Mouse (Mus musculus): Measurements from ENCODE around the gene Gm28729. TPM values are rescaled to one million over a fixed set of nuclear protein-coding genes. Genes with fewer than 3 reads are reported as not detected.
A peak's percentile ranks its signal among the peaks of the same experiment; 100 is the strongest.
"Not testable (repeated sequence)": the region's sequence is repeated elsewhere in the genome, so short reads cannot be mapped to it uniquely, and the experiment has no call there.

Gm28729 gene
- polyA plus RNA-seq, 1 experiment from 2014 or later, result 0.28 TPM

DNA sequence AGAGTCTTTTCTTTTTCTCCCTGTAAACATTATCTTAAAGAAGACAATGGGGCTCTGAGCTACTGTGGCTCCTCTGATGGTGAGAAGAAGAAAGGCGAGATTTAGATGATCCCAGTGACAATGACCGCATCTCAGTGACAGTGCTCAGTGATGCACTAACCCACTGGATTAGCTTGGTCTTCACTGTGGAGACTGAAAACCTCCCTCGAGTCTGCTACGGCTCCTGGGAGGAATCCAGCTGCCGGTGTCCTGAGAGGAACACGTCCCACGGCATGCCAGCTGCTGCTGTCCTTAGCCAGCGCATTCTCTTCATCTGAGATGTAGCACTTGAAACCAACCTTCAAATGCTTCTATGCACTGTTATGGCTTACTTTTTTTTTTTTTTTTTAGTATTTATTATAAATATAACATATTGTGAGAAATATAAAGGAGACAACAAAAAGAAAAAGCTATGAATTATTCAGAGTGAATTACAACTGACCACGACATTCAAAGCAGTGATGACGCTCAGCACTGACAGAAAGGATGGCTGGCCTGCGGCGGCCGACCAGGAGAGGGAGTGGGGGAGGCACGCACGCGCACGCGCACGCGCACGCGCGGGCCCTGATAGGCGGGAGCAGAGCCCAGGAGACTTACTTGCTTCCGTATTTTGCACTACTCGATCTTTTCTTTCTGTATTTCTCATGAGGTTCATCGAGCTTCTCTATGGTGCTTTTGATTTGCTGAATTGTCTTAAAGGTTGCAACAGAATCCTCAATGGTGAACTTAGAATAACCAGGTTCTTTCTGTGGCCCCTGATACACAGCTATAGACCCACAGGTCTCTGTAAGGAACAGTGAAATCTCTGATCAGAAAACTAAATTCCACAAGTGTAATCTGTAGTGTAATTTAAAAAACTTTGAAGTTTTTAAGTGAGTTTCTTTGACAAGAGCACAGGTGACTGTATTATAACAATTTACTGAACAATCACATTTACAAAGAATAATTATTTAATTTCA lies 18.9 kb upstream of the Gm28729 start:
- peaks cover 25% of the 10 kb centered on the region for H3K36me3 ChIP-seq (ENCODE audit: control insufficient read depth, insufficient read depth, low read length)
- peak overlapping the region; percentile 5; the same call in 1 of the 2 replicates for H3K4me3 ChIP-seq (ENCODE audit: low read depth, low read length)
- peak overlapping the region; percentile 47 for H3K4me2 ChIP-seq (ENCODE audit: low read length)
- H3K4me1 ChIP-seq (ENCODE audit: control insufficient read depth, insufficient read depth, low read length), result no peaks in the 10 kb centered on the region; the same call in 1 of the 2 replicates
- peak overlapping the region; percentile 22; the same call in 1 of the 2 replicates for H3K9ac ChIP-seq (ENCODE audit: low read length)
- H3K27me3 ChIP-seq (replicated peaks; ENCODE audit: control insufficient read depth, insufficient read depth, low read length), result no peaks in the 10 kb centered on the region
- WGBS, result 32% methylated on average over 27 of the region's 27 CpGs
- no peaks in the 10 kb centered on the region for H3K9me3 ChIP-seq (replicated peaks; ENCODE audit: control insufficient read depth, low read length)
- ATAC-seq (peak; percentile 92), DNase-seq (ENCODE audit: low spot score) (peak; percentile 77)
- peak overlapping the region; percentile 52; the same call in 1 of the 2 replicates for H3K27ac ChIP-seq (ENCODE audit: low read depth, low read length)

DNA sequence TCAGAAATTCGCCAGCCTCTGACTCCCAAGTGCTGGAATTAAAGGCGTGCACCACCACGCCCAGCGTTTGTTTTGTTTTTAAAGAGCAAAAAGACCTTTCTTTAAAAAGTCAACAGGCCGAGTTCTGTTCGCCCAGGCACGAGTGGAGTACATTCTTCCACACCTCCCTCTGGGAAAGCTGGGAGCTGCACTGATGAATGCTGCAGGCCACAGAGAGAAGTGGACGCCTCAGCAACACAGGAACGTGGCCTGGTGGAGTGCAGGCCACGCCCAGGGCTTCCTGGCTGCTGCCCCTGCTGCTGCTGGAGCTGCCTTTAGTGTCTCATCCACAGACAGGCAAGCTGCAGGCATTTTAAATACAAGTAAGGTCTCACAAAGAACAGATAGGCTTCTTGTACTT lies 13.9 kb upstream of the Gm28729 start:
- Histone ChIP-seq H3K9ac (ENCODE audit: low read length) (no peak overlapping the region), H3K4me3 (ENCODE audit: low read depth, low read length) (no peak overlapping the region), H3K27me3 (replicated peaks; ENCODE audit: control insufficient read depth, insufficient read depth, low read length) (no peaks in the 10 kb centered on the region), H3K27ac (ENCODE audit: low read depth, low read length) (no peak overlapping the region), H3K36me3 (ENCODE audit: control insufficient read depth, insufficient read depth, low read length) (peaks cover 11% of the 10 kb centered on the region), H3K9me3 (replicated peaks; ENCODE audit: control insufficient read depth, low read length) (no peaks in the 10 kb centered on the region), H3K4me1 (ENCODE audit: control insufficient read depth, insufficient read depth, low read length) (peaks cover 6% of the 10 kb centered on the region), H3K4me2 (ENCODE audit: low read length) (no peak overlapping the region)
- no peak for DNase-seq (ENCODE audit: low spot score)
- no peak for ATAC-seq
- 69% methylated on average over 10 of the region's 10 CpGs for WGBS

DNA sequence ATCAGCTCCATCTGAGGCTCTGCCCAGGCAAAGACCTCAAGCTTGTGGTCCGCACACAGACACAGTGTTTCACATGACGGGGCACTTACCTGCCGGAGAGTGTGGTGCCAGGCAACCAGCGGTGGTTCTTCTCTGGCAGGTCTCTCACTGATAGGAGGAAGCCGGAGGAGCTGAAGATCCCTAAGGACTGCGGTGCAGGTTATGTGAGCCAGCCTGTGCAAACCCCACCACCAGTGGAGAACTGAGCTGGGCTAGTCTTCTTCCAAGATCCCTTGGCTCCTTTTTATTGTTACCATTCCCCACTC lies 12.5 kb upstream of the Gm28729 start:
- Histone ChIP-seq H3K4me3 (ENCODE audit: low read depth, low read length) (no peak overlapping the region), H3K4me2 (ENCODE audit: low read length) (0 out of 2 replicates have a peak overlapping the region, but pooled peaks have one; percentile 52), H3K9me3 (replicated peaks; ENCODE audit: control insufficient read depth, low read length) (no peaks in the 10 kb centered on the region), H3K36me3 (ENCODE audit: control insufficient read depth, insufficient read depth, low read length) (peaks cover 8% of the 10 kb centered on the region), H3K27me3 (replicated peaks; ENCODE audit: control insufficient read depth, insufficient read depth, low read length) (no peaks in the 10 kb centered on the region), H3K4me1 (ENCODE audit: control insufficient read depth, insufficient read depth, low read length) (peaks cover 6% of the 10 kb centered on the region; the same call in 1 of the 2 replicates), H3K27ac (ENCODE audit: low read depth, low read length) (no peak overlapping the region), H3K9ac (ENCODE audit: low read length) (no peak overlapping the region)
- no peak for DNase-seq (ENCODE audit: low spot score)
- WGBS, result 97% methylated on average over 6 of the region's 6 CpGs
- no peak; the same call in 1 of the 2 replicates for ATAC-seq

DNA sequence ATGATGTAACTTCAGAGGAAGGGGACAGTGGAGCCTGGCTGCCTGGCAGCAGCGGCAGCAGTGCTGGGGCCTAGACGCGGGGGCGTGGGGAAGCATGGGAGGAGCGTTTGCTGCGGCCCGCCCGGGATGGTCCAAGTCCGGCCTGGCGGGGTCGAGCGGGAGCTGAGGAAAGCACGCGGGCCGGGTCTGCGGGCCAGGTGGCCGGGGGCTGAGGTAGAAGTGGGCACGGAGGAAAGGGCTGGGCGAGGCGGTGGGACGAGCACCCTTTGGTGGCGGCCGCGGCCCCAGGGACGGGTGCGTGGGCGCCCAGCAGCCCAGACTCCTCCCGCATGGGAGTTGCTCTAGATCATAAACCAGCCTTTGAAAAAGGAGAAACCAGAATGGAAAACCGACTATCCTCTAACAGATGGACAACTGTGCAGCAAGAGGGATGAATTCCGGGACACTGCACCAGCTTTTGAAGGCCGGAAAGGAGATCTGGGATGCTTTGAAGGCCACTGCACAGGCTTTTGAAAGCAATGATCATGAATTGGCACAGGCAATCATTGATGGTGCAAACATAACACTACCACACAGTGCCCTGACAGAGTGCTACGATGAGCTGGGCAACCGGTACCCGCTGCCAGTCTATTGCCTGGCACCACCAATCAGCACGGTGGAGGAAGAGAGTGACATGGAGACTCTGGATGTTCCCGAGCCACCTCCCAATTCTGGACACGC lies 12.0 kb upstream of the Gm28729 start:
- no peaks in the 10 kb centered on the region for H3K27me3 ChIP-seq (replicated peaks; ENCODE audit: control insufficient read depth, insufficient read depth, low read length)
- WGBS, result 31% methylated on average over 37 of the region's 37 CpGs
- peak overlapping the region; percentile 52 for H3K4me2 ChIP-seq (ENCODE audit: low read length)
- DNase-seq (ENCODE audit: low spot score) (peak; percentile 46), ATAC-seq (peak; percentile 82)
- H3K27ac ChIP-seq (ENCODE audit: low read depth, low read length), result no peak overlapping the region
- H3K9ac ChIP-seq (ENCODE audit: low read length), result peak overlapping the region; percentile 54
- H3K4me3 ChIP-seq (ENCODE audit: low read depth, low read length), result peak overlapping the region; percentile 21
- no peaks in the 10 kb centered on the region for H3K9me3 ChIP-seq (replicated peaks; ENCODE audit: control insufficient read depth, low read length)
- peaks cover 6% of the 10 kb centered on the region; the same call in 1 of the 2 replicates for H3K4me1 ChIP-seq (ENCODE audit: control insufficient read depth, insufficient read depth, low read length)
- H3K36me3 ChIP-seq (ENCODE audit: control insufficient read depth, insufficient read depth, low read length), result peaks cover 8% of the 10 kb centered on the region

DNA sequence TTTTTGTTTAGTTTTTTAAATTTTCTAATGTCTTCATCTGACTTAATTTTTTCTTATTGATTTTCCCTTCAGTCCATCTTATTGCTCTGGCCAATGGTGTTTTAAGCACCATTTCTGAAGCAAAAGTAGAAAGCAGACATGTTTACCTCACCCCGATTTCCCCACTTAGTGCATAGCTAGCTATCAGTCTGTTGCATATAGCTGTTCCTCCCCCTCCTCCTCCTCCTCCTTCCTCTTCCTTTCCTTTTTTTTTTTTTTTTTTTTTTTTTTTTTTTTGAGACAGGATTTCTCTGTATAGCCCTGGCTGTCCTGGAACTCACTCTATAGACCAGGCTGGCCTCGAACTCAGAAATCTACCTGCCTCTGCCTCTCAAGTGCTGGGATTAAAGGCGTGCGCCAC lies 11.0 kb upstream of the Gm28729 start:
- H3K9me3 ChIP-seq (replicated peaks; ENCODE audit: control insufficient read depth, low read length); H3K4me3 ChIP-seq (ENCODE audit: low read depth, low read length); H3K4me1 ChIP-seq (ENCODE audit: control insufficient read depth, insufficient read depth, low read length); H3K27me3 ChIP-seq (replicated peaks; ENCODE audit: control insufficient read depth, insufficient read depth, low read length); H3K36me3 ChIP-seq (ENCODE audit: control insufficient read depth, insufficient read depth, low read length); ATAC-seq; H3K9ac ChIP-seq (ENCODE audit: low read length); H3K27ac ChIP-seq (ENCODE audit: low read depth, low read length); H3K4me2 ChIP-seq (ENCODE audit: low read length); DNase-seq (ENCODE audit: low spot score): not testable (repeated sequence)
- WGBS, result 90% methylated on average over 4 of the region's 4 CpGs

DNA sequence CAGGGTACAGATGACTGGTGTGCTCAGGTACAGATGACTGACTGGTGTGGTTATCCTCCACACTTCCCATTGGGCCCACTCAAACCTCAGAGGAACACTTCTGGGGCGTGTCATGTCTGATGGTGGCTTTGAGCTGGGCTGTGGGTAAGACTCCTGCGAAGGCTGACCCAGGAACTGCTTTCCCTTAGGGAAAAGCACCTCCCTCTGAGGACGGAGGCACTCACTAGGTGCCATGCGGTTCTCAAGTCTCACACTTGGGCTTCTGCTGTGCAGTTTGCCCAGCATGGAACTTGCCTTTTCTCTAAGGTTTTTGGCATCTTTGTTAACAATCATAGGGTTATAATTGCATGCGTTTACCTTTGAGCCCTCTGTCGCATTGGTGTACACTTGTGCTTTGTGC lies 10.4 kb upstream of the Gm28729 start:
- Histone ChIP-seq H3K36me3 (ENCODE audit: control insufficient read depth, insufficient read depth, low read length) (no peaks in the 10 kb centered on the region), H3K4me1 (ENCODE audit: control insufficient read depth, insufficient read depth, low read length) (peaks cover 6% of the 10 kb centered on the region; the same call in 1 of the 2 replicates), H3K9ac (ENCODE audit: low read length) (no peak overlapping the region), H3K4me3 (ENCODE audit: low read depth, low read length) (no peak overlapping the region), H3K27ac (ENCODE audit: low read depth, low read length) (no peak overlapping the region), H3K4me2 (ENCODE audit: low read length) (no peak overlapping the region), H3K27me3 (replicated peaks; ENCODE audit: control insufficient read depth, insufficient read depth, low read length) (no peaks in the 10 kb centered on the region), H3K9me3 (replicated peaks; ENCODE audit: control insufficient read depth, low read length) (no peaks in the 10 kb centered on the region)
- 76% methylated on average over 6 of the region's 6 CpGs for WGBS
- ATAC-seq, result no peak
- no peak for DNase-seq (ENCODE audit: low spot score)

DNA sequence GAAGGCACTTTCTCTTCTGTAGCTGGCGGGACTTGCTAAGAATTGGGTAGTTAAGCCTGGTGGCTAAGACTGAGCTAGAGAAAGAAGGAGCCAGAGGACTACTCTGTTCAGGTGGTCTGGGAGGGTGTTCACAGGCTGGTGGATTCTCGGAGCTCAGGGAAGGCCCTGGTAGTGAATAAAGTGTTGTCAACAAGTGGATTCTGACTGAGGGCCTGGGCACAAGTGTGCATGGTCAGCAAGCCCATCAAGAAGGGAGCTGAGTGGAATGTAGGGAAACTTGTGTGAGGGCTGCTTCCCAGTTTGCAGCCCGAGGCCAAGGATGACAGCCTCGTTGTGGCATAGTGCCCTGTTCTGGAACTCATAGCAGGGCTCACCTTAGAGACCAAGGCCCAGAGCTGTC lies 9.2 kb upstream of the Gm28729 start:
- 89% methylated on average over 4 of the region's 4 CpGs for WGBS
- ATAC-seq (no peak), DNase-seq (ENCODE audit: low spot score) (no peak)
- Histone ChIP-seq H3K4me1 (ENCODE audit: control insufficient read depth, insufficient read depth, low read length) (peaks cover 9% of the 10 kb centered on the region), H3K9ac (ENCODE audit: low read length) (no peak overlapping the region), H3K27me3 (replicated peaks; ENCODE audit: control insufficient read depth, insufficient read depth, low read length) (no peaks in the 10 kb centered on the region), H3K27ac (ENCODE audit: low read depth, low read length) (no peak overlapping the region), H3K9me3 (replicated peaks; ENCODE audit: control insufficient read depth, low read length) (no peaks in the 10 kb centered on the region), H3K4me2 (ENCODE audit: low read length) (no peak overlapping the region), H3K4me3 (ENCODE audit: low read depth, low read length) (no peak overlapping the region), H3K36me3 (ENCODE audit: control insufficient read depth, insufficient read depth, low read length) (no peaks in the 10 kb centered on the region)

DNA sequence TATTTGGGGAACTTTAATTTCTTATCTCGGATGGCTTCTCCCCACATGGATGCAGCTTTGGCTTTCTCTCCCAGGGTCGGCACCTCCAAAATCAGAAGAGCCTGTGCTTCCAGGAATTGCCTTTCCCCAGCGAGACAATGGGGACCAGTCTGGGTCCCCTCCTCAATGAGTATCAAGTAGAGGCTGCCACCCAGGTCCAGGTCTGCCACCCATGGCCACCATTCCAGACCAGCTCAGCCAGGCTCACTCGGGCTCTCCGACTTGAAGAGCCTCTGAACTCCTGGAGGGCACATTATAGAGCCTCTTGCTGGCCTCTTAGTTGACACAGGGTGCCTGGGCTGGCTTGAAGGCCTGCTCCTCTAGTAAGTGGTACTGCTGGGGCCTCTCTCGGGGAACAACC lies 8.4 kb upstream of the Gm28729 start:
- no peak overlapping the region for H3K4me2 ChIP-seq (ENCODE audit: low read length)
- no peak for DNase-seq (ENCODE audit: low spot score)
- no peak overlapping the region for H3K27ac ChIP-seq (ENCODE audit: low read depth, low read length)
- H3K9ac ChIP-seq (ENCODE audit: low read length), result no peak overlapping the region
- H3K27me3 ChIP-seq (replicated peaks; ENCODE audit: control insufficient read depth, insufficient read depth, low read length), result no peaks in the 10 kb centered on the region
- H3K36me3 ChIP-seq (ENCODE audit: control insufficient read depth, insufficient read depth, low read length), result no peaks in the 10 kb centered on the region
- H3K9me3 ChIP-seq (replicated peaks; ENCODE audit: control insufficient read depth, low read length), result no peaks in the 10 kb centered on the region
- H3K4me3 ChIP-seq (ENCODE audit: low read depth, low read length), result no peak overlapping the region
- ATAC-seq, result no peak
- peaks cover 9% of the 10 kb centered on the region for H3K4me1 ChIP-seq (ENCODE audit: control insufficient read depth, insufficient read depth, low read length)
- WGBS, result 82% methylated on average over 6 of the region's 6 CpGs
